Mouse (Mus musculus) lung, postnatal 10 days (tissue): ENCODE results near the gene Limch1.

Experiments
- DNase-seq: peaks from one replicate; pipeline ENCODE4 v3.0.0; 2021

The Limch1 gene

GRCm38 (mm10) chr5:66786621-66787061 is 41.0 kb downstream of the Limch1 start:
- DNase-seq, result no peak

GRCm38 (mm10) chr5:66789041-66789440 is 43.4 kb downstream of the Limch1 start:
- DNase-seq, result peak; percentile 54

- DNase-seq, result no peak
Observed at GRCm38 (mm10) chr5:66791161-66791560, 45.5 kb downstream of the Limch1 start.

GRCm38 (mm10) chr5:66793251-66793650 is 47.6 kb downstream of the Limch1 start:
- no peak for DNase-seq

- DNase-seq, result peak; percentile 49
Observed at GRCm38 (mm10) chr5:66797326-66797725, 51.7 kb downstream of the Limch1 start.

GRCm38 (mm10) chr5:66798135-66798534 is 52.5 kb downstream of the Limch1 start:
- DNase-seq, result no peak

GRCm38 (mm10) chr5:66798591-66799003 is 53.0 kb downstream of the Limch1 start:
- peak; percentile 78 for DNase-seq

GRCm38 (mm10) chr5:66800243-66800642 is 54.6 kb downstream of the Limch1 start:
- DNase-seq, result peak; percentile 57

- peak; percentile 32 for DNase-seq
Observed at GRCm38 (mm10) chr5:66800977-66801376, 55.4 kb downstream of the Limch1 start.

- DNase-seq, result no peak
Observed at GRCm38 (mm10) chr5:66802196-66802595, 56.6 kb downstream of the Limch1 start.

GRCm38 (mm10) chr5:66806335-66806734 is 60.7 kb downstream of the Limch1 start:
- no peak for DNase-seq

- no peak for DNase-seq
Observed at GRCm38 (mm10) chr5:66807737-66808136, 62.1 kb downstream of the Limch1 start.

- DNase-seq, result no peak
Observed at GRCm38 (mm10) chr5:66809016-66809570, 63.5 kb downstream of the Limch1 start.

- peak; percentile 57 for DNase-seq
Observed at GRCm38 (mm10) chr5:66810396-66810795, 64.8 kb downstream of the Limch1 start.

- DNase-seq, result no peak
Observed at GRCm38 (mm10) chr5:66814674-66815073, 69.0 kb downstream of the Limch1 start.

GRCm38 (mm10) chr5:66815877-66816276 is 70.2 kb downstream of the Limch1 start:
- no peak for DNase-seq

- peak; percentile 29 for DNase-seq
Observed at GRCm38 (mm10) chr5:66816751-66817150, 71.1 kb downstream of the Limch1 start.

GRCm38 (mm10) chr5:66817184-66817956 is 71.7 kb downstream of the Limch1 start:
- DNase-seq, result no peak

- no peak for DNase-seq
Observed at GRCm38 (mm10) chr5:66822500-66823205, 77.0 kb downstream of the Limch1 start.

GRCm38 (mm10) chr5:66825586-66825985 is 80.0 kb downstream of the Limch1 start:
- DNase-seq, result no peak

GRCm38 (mm10) chr5:66826844-66827243 is 81.2 kb downstream of the Limch1 start:
- DNase-seq, result no peak

GRCm38 (mm10) chr5:66829505-66829904 is 83.9 kb downstream of the Limch1 start:
- no peak for DNase-seq

- DNase-seq, result no peak
Observed at GRCm38 (mm10) chr5:66830206-66830605, 84.6 kb downstream of the Limch1 start.

GRCm38 (mm10) chr5:66834756-66835155 is 89.1 kb downstream of the Limch1 start:
- DNase-seq, result no peak
